Mouse (Mus musculus): ENCODE measurements around the gene Rrm1. TPM values are rescaled to one million over a fixed set of nuclear protein-coding genes. Genes with fewer than 3 reads are reported as not detected.

The Rrm1 gene
- polyA plus RNA-seq, 1 experiment from 2014 or later: 20.7 TPM

DNA sequence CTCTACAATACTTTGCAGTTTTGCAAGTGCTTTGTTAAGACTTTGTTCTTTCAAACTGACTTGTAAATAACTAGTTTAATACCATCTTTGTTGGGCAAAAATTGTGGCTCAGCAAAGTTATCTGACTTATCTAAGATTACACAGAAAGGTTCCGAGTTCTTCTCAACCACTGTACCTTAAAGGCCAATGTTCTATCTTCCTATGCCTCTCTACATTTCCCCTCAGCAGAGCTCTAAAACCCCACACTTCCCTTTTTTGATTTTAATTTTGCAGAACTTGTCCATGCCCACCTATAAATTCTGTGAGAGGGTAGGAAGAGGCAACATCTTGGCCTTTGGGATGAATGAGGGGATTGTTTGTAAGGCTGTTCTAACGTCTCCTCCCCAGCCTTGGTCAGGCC, 7.2 kb upstream of the Rrm1 start:
- 64% methylated on average over 2 of the region's 2 CpGs for WGBS
- no peaks in the 10 kb centered on the region for H3K27me3 ChIP-seq (replicated peaks; ENCODE audit: insufficient read depth, low read length)

DNA sequence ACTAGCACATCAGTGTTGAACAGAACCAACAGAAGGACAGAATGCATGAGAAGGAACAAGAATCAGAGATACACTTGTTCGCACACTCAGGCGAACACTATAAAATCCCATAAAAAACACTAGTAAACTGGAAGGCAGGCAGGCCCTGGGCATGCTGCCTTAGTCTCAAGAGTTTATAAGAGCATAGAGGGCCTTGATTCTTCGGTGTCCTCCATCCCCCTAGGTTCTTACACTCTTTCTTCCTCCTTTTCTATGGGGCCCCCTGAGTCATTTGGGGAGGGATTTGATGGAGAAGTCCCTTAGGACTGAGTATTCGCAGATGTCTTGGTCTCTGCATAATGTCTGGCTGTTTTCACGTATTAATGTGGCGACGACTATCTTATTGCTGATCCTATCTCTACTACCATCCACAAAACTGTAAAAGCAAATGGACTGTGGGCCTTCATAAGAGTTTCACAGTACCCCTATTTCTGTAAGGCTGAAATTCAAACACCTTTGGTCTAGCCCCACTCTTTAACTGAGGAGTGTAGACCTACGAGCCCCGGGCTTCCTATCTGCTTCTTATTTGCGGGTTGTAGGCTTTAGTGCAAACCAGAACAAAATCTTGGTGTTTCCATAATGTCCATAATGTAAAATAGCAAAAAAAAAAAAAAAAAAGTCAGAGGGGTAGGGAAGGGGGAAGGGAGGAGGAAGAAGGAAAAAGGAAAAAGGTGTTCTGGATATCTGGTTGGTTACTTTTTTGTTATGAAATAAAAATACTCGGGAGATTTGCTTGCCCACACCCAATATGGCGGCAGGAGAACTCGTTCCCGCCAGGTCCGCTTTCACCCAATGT, 456 bp upstream of the Rrm1 start:
- Histone ChIP-seq H3K4me1 (ENCODE audit: insufficient read depth, low read depth, low read length) (0 out of 2 replicates have a peak, but pooled peaks cover 3% of the 10 kb centered on the region), H3K9ac (replicated peaks; ENCODE audit: low read depth) (no peak overlapping the region), H3K4me2 (replicated peaks; ENCODE audit: low read depth, low read length) (peak overlapping the region; percentile 68), H3K27ac (ENCODE audit: low read length) (no peak overlapping the region), H3K4me3 (ENCODE audit: low read depth, low read length) (peak overlapping the region; percentile 69; the same call in 1 of the 2 replicates), H3K9me3 (ENCODE audit: low read length) (no peaks in the 10 kb centered on the region), H3K36me3 (ENCODE audit: insufficient read depth, low read length) (peaks cover 5% of the 10 kb centered on the region; the same call in 1 of the 2 replicates), H3K27me3 (replicated peaks; ENCODE audit: insufficient read depth, low read length) (no peaks in the 10 kb centered on the region)
- no peak for DNase-seq (ENCODE audit: low spot score)
- 53% methylated on average over 15 of the region's 15 CpGs for WGBS
- TF ChIP-seq EP300 (IDR thresholded peaks at IDR 0.05) (no peak), CTCF (IDR thresholded peaks at IDR 0.05) (no peak)
- no peak for ATAC-seq

More for the DNA sequence above, 7.2 kb upstream of the Rrm1 start:
- no peaks in the 10 kb centered on the region for H3K9me3 ChIP-seq (ENCODE audit: low read length)
- DNase-seq (ENCODE audit: low spot score) (no peak), ATAC-seq (no peak)
- H3K27ac ChIP-seq (ENCODE audit: low read length): no peak overlapping the region
- H3K36me3 ChIP-seq (ENCODE audit: insufficient read depth, low read length): peaks cover 4% of the 10 kb centered on the region; the same call in 1 of the 2 replicates
- H3K4me2 ChIP-seq (replicated peaks; ENCODE audit: low read depth, low read length): no peak overlapping the region
- no peak overlapping the region for H3K4me3 ChIP-seq (ENCODE audit: low read depth, low read length)
- no peak overlapping the region for H3K9ac ChIP-seq (replicated peaks; ENCODE audit: low read depth)
- no peaks in the 10 kb centered on the region for H3K4me1 ChIP-seq (ENCODE audit: insufficient read depth, low read depth, low read length)
- TF ChIP-seq CTCF (IDR thresholded peaks at IDR 0.05): no peak
- no peak for TF ChIP-seq EP300 (IDR thresholded peaks at IDR 0.05)

DNA sequence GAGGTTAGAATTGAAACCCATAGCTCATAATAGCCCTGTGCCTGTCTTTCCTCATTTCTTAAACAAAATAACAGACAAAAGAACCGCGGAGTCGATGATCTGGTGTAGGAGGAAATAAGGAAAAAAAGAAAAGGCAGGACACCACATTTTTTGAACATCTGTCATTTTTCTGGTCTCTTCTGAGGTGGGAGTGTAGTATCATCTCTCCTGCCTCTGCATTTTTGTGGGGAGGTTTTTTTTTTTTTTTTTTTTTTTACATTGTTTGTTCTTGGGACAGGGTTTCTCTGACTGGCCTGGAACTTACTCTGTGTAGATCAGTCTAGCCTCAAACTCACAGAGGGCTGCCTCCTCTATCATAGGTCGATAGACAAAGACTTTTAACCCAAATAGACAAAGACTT, 937 bp downstream of the Rrm1 start:
- ATAC-seq: no peak
- Histone ChIP-seq H3K4me2 (replicated peaks; ENCODE audit: low read depth, low read length) (peak overlapping the region; percentile 68), H3K4me1 (ENCODE audit: insufficient read depth, low read depth, low read length) (0 out of 2 replicates have a peak, but pooled peaks cover 3% of the 10 kb centered on the region), H3K9me3 (ENCODE audit: low read length) (no peaks in the 10 kb centered on the region), H3K9ac (replicated peaks; ENCODE audit: low read depth) (peak overlapping the region; percentile 54; the same call in 1 of the 2 replicates), H3K4me3 (ENCODE audit: low read depth, low read length) (peak overlapping the region; percentile 69), H3K36me3 (ENCODE audit: insufficient read depth, low read length) (peaks cover 5% of the 10 kb centered on the region; the same call in 1 of the 2 replicates), H3K27me3 (replicated peaks; ENCODE audit: insufficient read depth, low read length) (no peaks in the 10 kb centered on the region), H3K27ac (ENCODE audit: low read length) (no peak overlapping the region)
- WGBS: 0% methylated on average over 4 of the region's 4 CpGs
- TF ChIP-seq CTCF (IDR thresholded peaks at IDR 0.05) (no peak), EP300 (IDR thresholded peaks at IDR 0.05) (no peak)
- no peak for DNase-seq (ENCODE audit: low spot score)

GRCm38 (mm10) chr7:102444301-102444700, 2.8 kb downstream of the Rrm1 start:
- TF ChIP-seq EP300 (IDR thresholded peaks at IDR 0.05) (no peak), CTCF (IDR thresholded peaks at IDR 0.05) (no peak)
- Histone ChIP-seq H3K36me3 (ENCODE audit: insufficient read depth, low read length) (peaks cover 9% of the 10 kb centered on the region; the same call in 1 of the 2 replicates), H3K9ac (replicated peaks; ENCODE audit: low read depth) (no peak overlapping the region), H3K27me3 (replicated peaks; ENCODE audit: insufficient read depth, low read length) (no peaks in the 10 kb centered on the region), H3K4me2 (replicated peaks; ENCODE audit: low read depth, low read length) (no peak overlapping the region), H3K27ac (ENCODE audit: low read length) (no peak overlapping the region), H3K4me1 (ENCODE audit: insufficient read depth, low read depth, low read length) (0 out of 2 replicates have a peak, but pooled peaks cover 3% of the 10 kb centered on the region), H3K4me3 (ENCODE audit: low read depth, low read length) (no peak overlapping the region), H3K9me3 (ENCODE audit: low read length) (no peaks in the 10 kb centered on the region)
- 48% methylated on average over 2 of the region's 2 CpGs for WGBS
- peak; percentile 27 for DNase-seq (ENCODE audit: low spot score)
- ATAC-seq: no peak

- Histone ChIP-seq H3K27me3 (replicated peaks; ENCODE audit: insufficient read depth, low read length) (no peaks in the 10 kb centered on the region), H3K4me2 (replicated peaks; ENCODE audit: low read depth, low read length) (no peak overlapping the region), H3K4me1 (ENCODE audit: insufficient read depth, low read depth, low read length) (0 out of 2 replicates have a peak, but pooled peaks cover 3% of the 10 kb centered on the region), H3K4me3 (ENCODE audit: low read depth, low read length) (no peak overlapping the region), H3K27ac (ENCODE audit: low read length) (no peak overlapping the region), H3K36me3 (ENCODE audit: insufficient read depth, low read length) (peaks cover 9% of the 10 kb centered on the region; the same call in 1 of the 2 replicates), H3K9me3 (ENCODE audit: low read length) (no peaks in the 10 kb centered on the region), H3K9ac (replicated peaks; ENCODE audit: low read depth) (no peak overlapping the region)
- DNase-seq (ENCODE audit: low spot score) (no peak), ATAC-seq (no peak)
- 92% methylated on average over 9 of the region's 9 CpGs for WGBS
- TF ChIP-seq CTCF (IDR thresholded peaks at IDR 0.05) (no peak), EP300 (IDR thresholded peaks at IDR 0.05) (no peak)
Measured at GRCm38 (mm10) chr7:102446438-102446837, 4.9 kb downstream of the Rrm1 start.

- Histone ChIP-seq H3K27ac (ENCODE audit: low read length) (no peak overlapping the region), H3K9ac (replicated peaks; ENCODE audit: low read depth) (no peak overlapping the region), H3K36me3 (ENCODE audit: insufficient read depth, low read length) (peaks cover 42% of the 10 kb centered on the region), H3K9me3 (ENCODE audit: low read length) (no peaks in the 10 kb centered on the region), H3K4me2 (replicated peaks; ENCODE audit: low read depth, low read length) (no peak overlapping the region), H3K4me3 (ENCODE audit: low read depth, low read length) (no peak overlapping the region), H3K27me3 (replicated peaks; ENCODE audit: insufficient read depth, low read length) (no peaks in the 10 kb centered on the region), H3K4me1 (ENCODE audit: insufficient read depth, low read depth, low read length) (no peaks in the 10 kb centered on the region)
- TF ChIP-seq CTCF (IDR thresholded peaks at IDR 0.05): no peak
- TF ChIP-seq EP300 (IDR thresholded peaks at IDR 0.05): no peak
- 87% methylated on average over 5 of the region's 5 CpGs for WGBS
- DNase-seq (ENCODE audit: low spot score) (no peak), ATAC-seq (no peak)
Measured at GRCm38 (mm10) chr7:102458618-102459380, 17.3 kb downstream of the Rrm1 start.

Data from lung, postnatal 0 days (tissue).